Mouse (Mus musculus): ENCODE measurements around the gene Adgrf1. TPM values are rescaled to one million over a fixed set of nuclear protein-coding genes. Genes with fewer than 3 reads are reported as not detected.

Gene Adgrf1
- polyA plus RNA-seq, 1 experiment, result not detected

GRCm38 (mm10) chr17:43326726-43327700 lies 56.9 kb downstream of the Adgrf1 start:
- no peaks in the 10 kb centered on the region for H3K79me2 ChIP-seq (ENCODE audit: control insufficient read depth, insufficient read depth)
- no peaks in the 10 kb centered on the region for H3K36me3 ChIP-seq (ENCODE audit: control insufficient read depth, insufficient read depth)
- no peak for TF ChIP-seq USF1 (IDR thresholded peaks at IDR 0.05; ENCODE audit: low read depth)
- no peak for TF ChIP-seq POLR2A (IDR thresholded peaks at IDR 0.05; ENCODE audit: insufficient read length, low read depth)
- no peak for TF ChIP-seq TCF3 (IDR thresholded peaks at IDR 0.05; ENCODE audit: insufficient read length, low read depth)
- no peak for TF ChIP-seq MYOG (IDR thresholded peaks at IDR 0.05; ENCODE audit: control insufficient read depth in 1 of 3, insufficient read depth in 1 of 3, insufficient read length in 2 of 3, low read depth in 2 of 3)
- TF ChIP-seq POLR2AphosphoS2 (IDR thresholded peaks at IDR 0.05; ENCODE audit: insufficient read length, low read depth), result no peak
- no peak for TF ChIP-seq REST (IDR thresholded peaks at IDR 0.05; ENCODE audit: insufficient read depth, insufficient read length)
- no peak for TF ChIP-seq TCF12 (IDR thresholded peaks at IDR 0.05; ENCODE audit: insufficient read depth, poor library complexity, severe bottlenecking)
- TF ChIP-seq MYOD1 (IDR thresholded peaks at IDR 0.05; ENCODE audit: control insufficient read depth in 1 of 3, insufficient read length in 2 of 3, low read depth in 2 of 3), result no peak
- no peak for TF ChIP-seq SRF (IDR thresholded peaks at IDR 0.05; ENCODE audit: control insufficient read depth, insufficient read length, low read depth)
- no peak overlapping the region for H3ac ChIP-seq (ENCODE audit: control insufficient read depth, insufficient read length)
- peak overlapping the region; percentile 40 for H3K4me2 ChIP-seq (ENCODE audit: low read depth)
- no peak overlapping the region for H3K4me3 ChIP-seq
- H3K27me3 ChIP-seq (ENCODE audit: control insufficient read depth, insufficient read depth, insufficient read length), result no peaks in the 10 kb centered on the region

- TF ChIP-seq USF1 (IDR thresholded peaks at IDR 0.05; ENCODE audit: low read depth), result no peak
- no peak for TF ChIP-seq MYOD1 (IDR thresholded peaks at IDR 0.05; ENCODE audit: control insufficient read depth in 1 of 3, insufficient read length in 2 of 3, low read depth in 2 of 3)
- no peak for TF ChIP-seq MAX (IDR thresholded peaks at IDR 0.05; ENCODE audit: low read depth)
- TF ChIP-seq REST (IDR thresholded peaks at IDR 0.05; ENCODE audit: insufficient read depth, insufficient read length), result no peak
- TF ChIP-seq SRF (IDR thresholded peaks at IDR 0.05; ENCODE audit: control insufficient read depth, insufficient read length, low read depth), result no peak
- no peak for TF ChIP-seq POLR2A (IDR thresholded peaks at IDR 0.05; ENCODE audit: insufficient read length, low read depth)
- TF ChIP-seq MYOG (IDR thresholded peaks at IDR 0.05; ENCODE audit: control insufficient read depth in 1 of 3, insufficient read depth in 1 of 3, insufficient read length in 2 of 3, low read depth in 2 of 3), result no peak
- TF ChIP-seq TCF3 (IDR thresholded peaks at IDR 0.05; ENCODE audit: insufficient read length, low read depth), result no peak
- TF ChIP-seq TCF12 (IDR thresholded peaks at IDR 0.05; ENCODE audit: insufficient read depth, poor library complexity, severe bottlenecking), result no peak
- no peak for TF ChIP-seq E2F4 (IDR thresholded peaks at IDR 0.05; ENCODE audit: insufficient read depth)
- TF ChIP-seq POLR2AphosphoS2 (IDR thresholded peaks at IDR 0.05; ENCODE audit: insufficient read length, low read depth), result no peak
- TF ChIP-seq CEBPB (IDR thresholded peaks at IDR 0.05; ENCODE audit: insufficient read depth, poor library complexity, severe bottlenecking), result no peak
- Histone ChIP-seq H3K27me3 (ENCODE audit: control insufficient read depth, insufficient read depth, insufficient read length) (no peaks in the 10 kb centered on the region), H3K4me2 (ENCODE audit: low read depth) (no peak overlapping the region), H3K4me3 (no peak overlapping the region), H3K36me3 (ENCODE audit: control insufficient read depth, insufficient read depth) (no peaks in the 10 kb centered on the region), H3ac (ENCODE audit: control insufficient read depth, insufficient read length) (no peak overlapping the region), H3K79me2 (ENCODE audit: control insufficient read depth, insufficient read depth) (no peaks in the 10 kb centered on the region)
These were observed 57.7 kb downstream of the Adgrf1 start for GRCm38 (mm10) chr17:43327810-43328209.

- no peak overlapping the region for H3K4me2 ChIP-seq (ENCODE audit: low read depth)
- no peak for TF ChIP-seq TCF3 (IDR thresholded peaks at IDR 0.05; ENCODE audit: insufficient read length, low read depth)
- TF ChIP-seq CEBPB (IDR thresholded peaks at IDR 0.05; ENCODE audit: insufficient read depth, poor library complexity, severe bottlenecking), result no peak
- TF ChIP-seq POLR2A (IDR thresholded peaks at IDR 0.05; ENCODE audit: insufficient read length, low read depth), result no peak
- TF ChIP-seq USF1 (IDR thresholded peaks at IDR 0.05; ENCODE audit: low read depth), result no peak
- no peak for TF ChIP-seq MYOG (IDR thresholded peaks at IDR 0.05; ENCODE audit: control insufficient read depth in 1 of 3, insufficient read depth in 1 of 3, insufficient read length in 2 of 3, low read depth in 2 of 3)
- no peak for TF ChIP-seq POLR2AphosphoS2 (IDR thresholded peaks at IDR 0.05; ENCODE audit: insufficient read length, low read depth)
- no peak for TF ChIP-seq SRF (IDR thresholded peaks at IDR 0.05; ENCODE audit: control insufficient read depth, insufficient read length, low read depth)
- no peak for TF ChIP-seq MAX (IDR thresholded peaks at IDR 0.05; ENCODE audit: low read depth)
- no peak for TF ChIP-seq E2F4 (IDR thresholded peaks at IDR 0.05; ENCODE audit: insufficient read depth)
- no peak for TF ChIP-seq MYOD1 (IDR thresholded peaks at IDR 0.05; ENCODE audit: control insufficient read depth in 1 of 3, insufficient read length in 2 of 3, low read depth in 2 of 3)
- no peak for TF ChIP-seq REST (IDR thresholded peaks at IDR 0.05; ENCODE audit: insufficient read depth, insufficient read length)
- TF ChIP-seq TCF12 (IDR thresholded peaks at IDR 0.05; ENCODE audit: insufficient read depth, poor library complexity, severe bottlenecking), result no peak
- no peak overlapping the region for H3K4me3 ChIP-seq
- no peak overlapping the region for H3ac ChIP-seq (ENCODE audit: control insufficient read depth, insufficient read length)
- H3K36me3 ChIP-seq (ENCODE audit: control insufficient read depth, insufficient read depth), result no peaks in the 10 kb centered on the region
- H3K27me3 ChIP-seq (ENCODE audit: control insufficient read depth, insufficient read depth, insufficient read length), result no peaks in the 10 kb centered on the region
- H3K79me2 ChIP-seq (ENCODE audit: control insufficient read depth, insufficient read depth), result no peaks in the 10 kb centered on the region
These were observed 59.1 kb downstream of the Adgrf1 start for GRCm38 (mm10) chr17:43329216-43329615.

- no peak overlapping the region for H3K4me2 ChIP-seq (ENCODE audit: low read depth)
These were observed 59.6 kb downstream of the Adgrf1 start for GRCm38 (mm10) chr17:43329761-43330183.

More at GRCm38 (mm10) chr17:43329761-43330183, 59.6 kb downstream of the Adgrf1 start:
- no peak overlapping the region for H3ac ChIP-seq (ENCODE audit: control insufficient read depth, insufficient read length)
- no peaks in the 10 kb centered on the region for H3K27me3 ChIP-seq (ENCODE audit: control insufficient read depth, insufficient read depth, insufficient read length)
- no peaks in the 10 kb centered on the region for H3K79me2 ChIP-seq (ENCODE audit: control insufficient read depth, insufficient read depth)
- no peak overlapping the region for H3K4me3 ChIP-seq
- no peaks in the 10 kb centered on the region for H3K36me3 ChIP-seq (ENCODE audit: control insufficient read depth, insufficient read depth)
- TF ChIP-seq MAX (IDR thresholded peaks at IDR 0.05; ENCODE audit: low read depth) (no peak), SRF (IDR thresholded peaks at IDR 0.05; ENCODE audit: control insufficient read depth, insufficient read length, low read depth) (no peak), REST (IDR thresholded peaks at IDR 0.05; ENCODE audit: insufficient read depth, insufficient read length) (no peak), TCF3 (IDR thresholded peaks at IDR 0.05; ENCODE audit: insufficient read length, low read depth) (no peak), CEBPB (IDR thresholded peaks at IDR 0.05; ENCODE audit: insufficient read depth, poor library complexity, severe bottlenecking) (no peak), POLR2A (IDR thresholded peaks at IDR 0.05; ENCODE audit: insufficient read length, low read depth) (no peak), TCF12 (IDR thresholded peaks at IDR 0.05; ENCODE audit: insufficient read depth, poor library complexity, severe bottlenecking) (no peak), MYOD1 (IDR thresholded peaks at IDR 0.05; ENCODE audit: control insufficient read depth in 1 of 3, insufficient read length in 2 of 3, low read depth in 2 of 3) (no peak), E2F4 (IDR thresholded peaks at IDR 0.05; ENCODE audit: insufficient read depth) (no peak), USF1 (IDR thresholded peaks at IDR 0.05; ENCODE audit: low read depth) (no peak), MYOG (IDR thresholded peaks at IDR 0.05; ENCODE audit: control insufficient read depth in 1 of 3, insufficient read depth in 1 of 3, insufficient read length in 2 of 3, low read depth in 2 of 3) (no peak), POLR2AphosphoS2 (IDR thresholded peaks at IDR 0.05; ENCODE audit: insufficient read length, low read depth) (no peak)

All from myocyte (in vitro differentiated cells).